Mouse (Mus musculus) limb, embryonic 14.5 days (tissue): Measurements from ENCODE around the gene Mpzl1. TPM values are rescaled to one million over a fixed set of nuclear protein-coding genes. Genes with fewer than 3 reads are reported as not detected.

Source experiments
- ATAC-seq: fragments of 200-750 bp; cut with Nextera tagmentation; 2 replicates; pipeline ENCODE4 v1.8.0; 2017; ENCODE audit warnings: low read depth, moderate number of reproducible peaks, moderate TSS enrichment; ENCODE audit not compliant: low FRiP score
- DNase-seq: peaks from one replicate; pipeline ENCODE4 v3.0.0-alpha.2; 2015; ENCODE audit warnings: low spot score
- H3K27ac ChIP-seq: fragments of 300-500 bp; sonication (generic); replicated peaks from 2 replicates; pipeline ENCODE4 v1.5.1; 2014; ENCODE audit warnings: low read depth, mild to moderate bottlenecking, low read length, moderate library complexity, mixed read lengths
- H3K27me3 ChIP-seq: fragments of 300-500 bp; sonication (generic); 2 replicates; pipeline ENCODE4 v1.6.1; 2014; ENCODE audit warnings: low read length, mixed read lengths; ENCODE audit not compliant: control insufficient read depth, insufficient read depth
- H3K36me3 ChIP-seq: fragments of 300-500 bp; sonication (generic); 2 replicates; pipeline ENCODE4 v1.6.1; 2014; ENCODE audit warnings: mild to moderate bottlenecking, low read length, moderate library complexity, mixed read lengths; ENCODE audit not compliant: control insufficient read depth, insufficient read depth
- H3K4me1 ChIP-seq: fragments of 300-500 bp; sonication (generic); 2 replicates; pipeline ENCODE4 v1.6.1; 2014; ENCODE audit warnings: antibody characterized with exemption, low read length, mixed read lengths; ENCODE audit not compliant: control insufficient read depth, insufficient read depth
- H3K4me2 ChIP-seq: fragments of 300-500 bp; sonication (generic); replicated peaks from 2 replicates; pipeline ENCODE4 v1.6.1; 2014; ENCODE audit warnings: low read depth, mild to moderate bottlenecking, low read length, moderate library complexity; ENCODE audit not compliant: severe bottlenecking
- H3K4me3 ChIP-seq: fragments of 300-500 bp; sonication (generic); replicated peaks from 2 replicates; pipeline ENCODE4 v1.5.1; 2014; ENCODE audit warnings: low read length
- H3K9ac ChIP-seq: fragments of 300-500 bp; sonication (generic); 2 replicates; pipeline ENCODE4 v1.6.1; 2014; ENCODE audit warnings: mild to moderate bottlenecking, low read depth, low read length, moderate library complexity; ENCODE audit not compliant: severe bottlenecking
- H3K9me3 ChIP-seq: fragments of 300-500 bp; sonication (generic); 2 replicates; pipeline ENCODE4 v1.6.1; 2016; ENCODE audit warnings: low read length; ENCODE audit not compliant: control insufficient read depth
- POLR2A ChIP-seq: fragments of 200-500 bp; IDR thresholded peaks from 2 replicates; pipeline ENCODE4 v1.8.0; 2012; ENCODE audit warnings: inconsistent platforms, mild to moderate bottlenecking, moderate library complexity, borderline replicate concordance; ENCODE audit not compliant: insufficient read depth, insufficient read length; ENCODE audit errors: extremely low read depth
- WGBS: fragments of 180-500 bp; shearing (Covaris S2); extraction: QIAGEN DNeasy Blood & Tissue Kit; methylation state at CpG from one replicate; pipeline ENCODE4 v1.1.7; 2014; 5-methylcytosine and 5-hydroxymethylcytosine counted together
- polyA plus RNA-seq, 2 experiments: library from polyadenylated mRNA; depleted of rRNA in 1 of 2; stranded (reverse) in 1 of 2; unstranded in 1 of 2; fragments of >200 nt; fragmentation: Nextera tagmentation in 1 of 2; extraction: Ambion mirVana in 1 of 2; gene quantifications; 2 replicates each; pipeline versions ENCODE4 v1.2.1 to v1.2.3; 2012 to 2014

Gene Mpzl1
- polyA plus RNA-seq, 2 experiments: 192 to 196 TPM

DNA sequence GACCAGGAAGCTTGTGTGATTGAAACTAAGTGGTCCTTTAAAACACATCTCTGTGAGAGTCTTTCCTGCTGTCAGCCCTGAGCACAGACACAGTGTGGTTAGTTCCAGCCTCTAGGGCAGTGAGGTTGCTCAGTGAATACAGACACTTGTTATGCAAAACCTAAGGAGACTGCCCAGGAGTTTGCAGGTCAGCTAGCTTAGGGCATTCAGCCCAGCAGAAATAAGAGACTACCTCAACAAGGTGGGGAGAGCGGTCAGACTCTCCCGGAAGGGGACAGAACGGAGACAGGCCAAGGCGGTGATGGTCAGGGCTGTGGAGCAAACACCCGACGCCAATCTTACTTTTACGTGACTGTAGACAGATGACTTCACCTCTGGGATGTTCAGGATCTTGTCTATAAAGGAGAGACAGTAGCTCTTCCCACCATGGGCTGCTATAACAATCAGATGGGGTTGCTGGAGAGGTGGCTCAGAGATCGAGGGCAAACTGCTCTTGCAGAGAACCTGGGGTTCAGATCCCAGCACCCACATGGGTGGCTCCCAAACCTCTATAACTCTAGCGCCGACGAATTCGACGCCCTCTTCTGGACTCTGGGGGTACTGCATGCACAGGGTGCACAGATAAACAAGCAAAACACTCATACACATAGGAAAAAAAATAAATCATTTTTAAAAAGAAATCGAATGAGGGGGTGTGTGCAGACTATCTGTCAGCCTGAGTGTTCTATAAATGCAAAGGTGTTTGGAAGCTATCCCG, 44.7 kb upstream of the Mpzl1 start:
- H3K4me3 ChIP-seq: no peak overlapping the region
- peaks cover 4% of the 10 kb centered on the region; the same call in 1 of the 2 replicates for H3K4me1 ChIP-seq
- no peak overlapping the region for H3K27ac ChIP-seq
- TF ChIP-seq POLR2A: no peak
- no peaks in the 10 kb centered on the region for H3K36me3 ChIP-seq
- WGBS: 78% methylated on average over 15 of the region's 15 CpGs
- H3K9ac ChIP-seq: no peak overlapping the region
- no peak overlapping the region for H3K4me2 ChIP-seq
- H3K27me3 ChIP-seq: no peaks in the 10 kb centered on the region
- H3K9me3 ChIP-seq: no peaks in the 10 kb centered on the region
- no peak for DNase-seq
- no peak for ATAC-seq

DNA sequence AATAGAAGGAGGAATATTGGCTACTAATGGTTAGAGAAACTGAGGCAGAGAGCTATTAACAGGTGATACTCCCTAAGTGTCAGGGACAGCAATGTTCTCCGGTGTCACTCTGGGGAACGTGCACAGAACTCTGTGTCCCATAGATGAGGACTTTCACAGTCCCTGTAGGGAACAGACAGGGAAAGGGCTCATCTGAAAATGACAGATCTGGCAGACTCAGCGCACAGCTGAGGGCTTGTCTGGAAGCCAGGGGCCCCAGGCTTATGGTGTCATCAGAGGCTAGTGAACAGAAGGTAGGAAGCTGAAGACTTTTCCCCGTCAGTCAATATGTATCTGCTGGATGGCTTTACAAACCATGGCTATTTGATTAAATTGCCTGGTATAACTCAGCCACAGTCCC, 43.2 kb upstream of the Mpzl1 start:
- 67% methylated on average over 4 of the region's 4 CpGs for WGBS
- H3K4me3 ChIP-seq: no peak overlapping the region
- no peaks in the 10 kb centered on the region for H3K27me3 ChIP-seq
- DNase-seq: no peak
- no peak overlapping the region for H3K9ac ChIP-seq
- H3K27ac ChIP-seq: no peak overlapping the region
- H3K9me3 ChIP-seq: no peaks in the 10 kb centered on the region
- H3K4me1 ChIP-seq: peaks cover 4% of the 10 kb centered on the region; the same call in 1 of the 2 replicates
- ATAC-seq: no peak
- no peaks in the 10 kb centered on the region for H3K36me3 ChIP-seq
- no peak for TF ChIP-seq POLR2A
- no peak overlapping the region for H3K4me2 ChIP-seq

DNA sequence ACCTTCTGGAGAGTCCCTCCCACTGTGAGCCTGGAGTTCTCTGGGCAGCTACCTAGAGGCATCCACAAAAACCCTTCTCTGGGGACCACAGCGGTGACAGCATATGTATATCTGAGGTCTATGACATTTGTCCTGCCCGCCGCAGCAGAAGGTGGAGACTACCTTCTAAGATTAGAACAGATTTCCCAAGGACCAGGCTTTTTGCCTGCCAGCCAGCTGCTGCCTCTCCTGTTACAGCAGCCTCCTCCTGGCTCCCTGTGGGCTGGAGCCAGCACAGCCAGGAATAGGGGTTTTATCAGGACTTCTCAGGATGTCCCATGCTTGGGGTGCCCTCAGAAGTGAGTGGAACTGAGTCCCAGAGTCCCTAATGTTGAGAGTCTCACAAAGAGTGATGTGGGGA, 42.7 kb upstream of the Mpzl1 start:
- peaks cover 2% of the 10 kb centered on the region; the same call in 1 of the 2 replicates for H3K4me1 ChIP-seq
- no peak overlapping the region for H3K4me3 ChIP-seq
- H3K9me3 ChIP-seq: no peaks in the 10 kb centered on the region
- DNase-seq (no peak), ATAC-seq (0 out of 2 replicates have a peak, but pooled peaks have one; percentile 17)
- no peak overlapping the region for H3K4me2 ChIP-seq
- no peak overlapping the region for H3K27ac ChIP-seq
- no peaks in the 10 kb centered on the region for H3K27me3 ChIP-seq
- 77% methylated on average over 3 of the region's 3 CpGs for WGBS
- no peak overlapping the region for H3K9ac ChIP-seq
- H3K36me3 ChIP-seq: no peaks in the 10 kb centered on the region
- TF ChIP-seq POLR2A: no peak

DNA sequence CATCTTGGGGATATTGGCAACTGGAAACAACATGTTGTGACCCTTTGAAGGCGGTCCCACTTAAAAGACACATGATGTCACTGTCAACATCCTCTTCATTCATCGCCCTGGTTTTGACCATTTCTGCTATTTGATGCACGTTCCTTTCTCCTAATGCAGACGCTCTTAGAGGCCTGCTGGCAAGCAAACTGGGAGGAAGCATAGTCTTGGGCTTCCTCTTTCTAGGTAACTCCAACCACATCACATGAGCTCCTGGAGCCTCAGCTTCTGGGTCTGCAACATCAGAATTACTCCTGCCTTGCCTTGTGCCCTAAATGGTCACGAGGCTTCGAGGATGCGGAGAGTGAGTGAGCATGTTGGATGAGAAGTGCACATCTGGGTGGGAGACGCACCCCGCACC, 40.8 kb upstream of the Mpzl1 start:
- ATAC-seq (no peak), DNase-seq (no peak)
- WGBS: 90% methylated on average over 9 of the region's 9 CpGs
- H3K9ac ChIP-seq: no peak overlapping the region
- H3K27me3 ChIP-seq: no peaks in the 10 kb centered on the region
- H3K9me3 ChIP-seq: no peaks in the 10 kb centered on the region
- no peak for TF ChIP-seq POLR2A
- no peak overlapping the region for H3K4me2 ChIP-seq
- H3K4me1 ChIP-seq: no peaks in the 10 kb centered on the region
- H3K36me3 ChIP-seq: no peaks in the 10 kb centered on the region
- H3K4me3 ChIP-seq: no peak overlapping the region
- no peak overlapping the region for H3K27ac ChIP-seq

DNA sequence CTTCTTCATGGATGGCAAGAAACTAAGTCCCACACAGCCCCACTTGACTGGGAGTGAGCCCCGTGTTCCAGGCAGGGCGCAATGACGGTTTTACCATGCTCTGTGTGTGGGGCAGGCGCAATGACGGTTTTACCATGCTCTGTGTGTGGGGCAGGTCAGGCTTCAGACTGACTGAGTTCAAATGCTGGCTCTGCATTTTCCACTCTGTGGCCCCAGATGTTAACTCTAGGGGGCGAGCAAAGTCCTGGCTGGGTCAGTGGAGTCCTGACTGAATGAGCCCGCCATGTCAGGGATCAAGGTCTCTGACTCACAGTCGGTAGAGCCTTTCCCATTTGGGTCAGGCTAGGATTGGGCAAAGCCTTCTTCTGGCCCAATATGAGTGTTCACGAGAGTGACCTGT, 38.0 kb upstream of the Mpzl1 start:
- no peak overlapping the region for H3K9ac ChIP-seq
- TF ChIP-seq POLR2A: no peak
- no peaks in the 10 kb centered on the region for H3K36me3 ChIP-seq
- no peak overlapping the region for H3K27ac ChIP-seq
- ATAC-seq (no peak), DNase-seq (no peak)
- H3K4me1 ChIP-seq: no peaks in the 10 kb centered on the region
- no peaks in the 10 kb centered on the region for H3K9me3 ChIP-seq
- no peaks in the 10 kb centered on the region for H3K27me3 ChIP-seq
- WGBS: 75% methylated on average over 9 of the region's 9 CpGs
- H3K4me3 ChIP-seq: no peak overlapping the region
- no peak overlapping the region for H3K4me2 ChIP-seq
